In the genomic region with DNA sequence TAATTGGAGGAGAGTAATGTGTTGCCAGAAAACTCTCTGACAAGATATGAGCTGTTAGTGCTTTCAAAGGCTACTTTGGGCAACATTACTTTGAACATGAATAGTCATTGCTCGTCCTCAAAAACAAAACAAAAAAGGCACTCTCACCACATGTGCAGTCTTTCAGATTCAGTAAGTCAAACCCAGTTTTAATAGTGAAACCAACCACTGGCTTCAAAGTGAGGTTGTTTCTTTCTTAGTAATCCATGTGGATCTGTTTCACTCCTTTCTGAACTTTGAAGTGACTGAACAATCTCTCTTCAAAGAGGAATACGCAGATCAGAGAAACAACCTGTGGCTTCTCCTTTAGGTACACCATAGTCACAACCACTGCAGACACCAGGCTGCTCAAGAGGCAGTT, we compare ENCODE assay signal across 27 mouse cellular contexts. TPM values are rescaled to one million over a fixed set of nuclear protein-coding genes. Genes with fewer than 3 reads are reported as not detected.
DNase-seq lines count a peak whose midpoint lies in the region; ATAC-seq and TF ChIP-seq lines count a peak whose summit lies in the region.
"Had no signal": no experiment of that assay in that cellular context is flagged by ENCODE, and none has a peak within 500 bp of the region (broad histone marks: within the 10 kb centered on the region; RNA-seq: fewer than 3 reads in every experiment).

No protein-coding gene starts in this region.

- no peaks in the 10 kb centered on the region for H3K79me2 ChIP-seq in liver, adult 2 months (ENCODE audit: control insufficient read depth, insufficient read depth, low read length)

- H3K27me3 ChIP-seq in liver, adult 2 months (ENCODE audit: control insufficient read depth, insufficient read depth, low read length): no peaks in the 10 kb centered on the region
- H3K27me3 ChIP-seq in liver, postnatal 0 days (ENCODE audit: insufficient read depth, low read length): no peaks in the 10 kb centered on the region
- no peaks in the 10 kb centered on the region for H3K27me3 ChIP-seq in testis, adult 2 months (ENCODE audit: control insufficient read depth, insufficient read depth, low read length)
- H3K27me3 ChIP-seq: embryonic facial prominence, embryonic 12.5 days; embryonic facial prominence, embryonic 15.5 days; heart, embryonic 12.5 days; heart, embryonic 15.5 days; hindbrain, embryonic 13.5 days had no signal

- no peak overlapping the region for H3K4me3 ChIP-seq in liver, adult 2 months (ENCODE audit: insufficient read depth, low read depth, low read length)
- no peak overlapping the region for H3K4me3 ChIP-seq in liver, postnatal 0 days (ENCODE audit: low read depth, low read length)
- H3K4me3 ChIP-seq in testis, adult 2 months (ENCODE audit: control insufficient read depth, low read depth, low read length): no peak overlapping the region
- H3K4me3 ChIP-seq: embryonic facial prominence, embryonic 12.5 days; embryonic facial prominence, embryonic 15.5 days; heart, embryonic 12.5 days; heart, embryonic 15.5 days; hindbrain, embryonic 10.5 days; hindbrain, embryonic 13.5 days had no signal

- no peak overlapping the region for H3K9ac ChIP-seq in liver, adult 2 months (ENCODE audit: low read depth, low read length)
- no peak overlapping the region for H3K9ac ChIP-seq in liver, postnatal 0 days (replicated peaks)
- H3K9ac ChIP-seq: embryonic facial prominence, embryonic 12.5 days; embryonic facial prominence, embryonic 15.5 days; forebrain, postnatal 0 days; heart, embryonic 12.5 days; heart, embryonic 15.5 days; hindbrain, embryonic 13.5 days had no signal

- H3K4me2 ChIP-seq in liver, postnatal 0 days (ENCODE audit: low read depth, low read length): no peak overlapping the region
- H3K4me2 ChIP-seq: embryonic facial prominence, embryonic 12.5 days; embryonic facial prominence, embryonic 15.5 days; heart, embryonic 12.5 days; heart, embryonic 15.5 days; hindbrain, embryonic 13.5 days had no signal

- 62% methylated on average over 2 of the region's 2 CpGs for WGBS in liver, adult 2 months
- 84% methylated on average over 2 of the region's 2 CpGs for WGBS in liver, postnatal 0 days (ENCODE audit: insufficient replicate concordance)

- peaks cover 28% of the 10 kb centered on the region for H3K36me3 ChIP-seq in liver, adult 2 months (ENCODE audit: control insufficient read depth, insufficient read depth, low read length)
- 0 out of 2 replicates have a peak, but pooled peaks cover 2% of the 10 kb centered on the region for H3K36me3 ChIP-seq in liver, postnatal 0 days (replicated peaks; ENCODE audit: insufficient read depth, low read length)
- H3K36me3 ChIP-seq in testis, adult 2 months (ENCODE audit: control insufficient read depth, insufficient read depth, low read length): no peaks in the 10 kb centered on the region

- ATAC-seq in liver, postnatal 0 days: no peak
- ATAC-seq: forebrain, embryonic 14.5 days; forebrain, postnatal 0 days; hindbrain, embryonic 16.5 days; Patski had no signal

- no peak for TF ChIP-seq CTCF in liver, adult 2 months (IDR thresholded peaks at IDR 0.05; ENCODE audit: low read depth, low read length)
- no peak for TF ChIP-seq CTCF in liver, postnatal 0 days (IDR thresholded peaks at IDR 0.05; ENCODE audit: low read depth)
- no peak for TF ChIP-seq CTCF in testis, adult 2 months (IDR thresholded peaks at IDR 0.05; ENCODE audit: control insufficient read depth, insufficient read depth, insufficient replicate concordance, low read depth, low read length)

- H3K27ac ChIP-seq in liver, adult 2 months (replicated peaks; ENCODE audit: insufficient read depth, low read depth, low read length): no peak overlapping the region
- no peak overlapping the region for H3K27ac ChIP-seq in liver, postnatal 0 days (ENCODE audit: low read depth)
- H3K27ac ChIP-seq in testis, adult 2 months (ENCODE audit: control insufficient read depth, insufficient read depth, low read depth, low read length): 0 out of 2 replicates have a peak overlapping the region, but pooled peaks have one; percentile 4
- H3K27ac ChIP-seq: embryonic facial prominence, embryonic 12.5 days; embryonic facial prominence, embryonic 15.5 days; heart, embryonic 15.5 days; hindbrain, embryonic 10.5 days; hindbrain, embryonic 13.5 days had no signal

- TF ChIP-seq POLR2A in liver, adult 2 months (IDR thresholded peaks at IDR 0.05; ENCODE audit: extremely low read depth, insufficient read depth, low read length): no peak
- no peak for TF ChIP-seq POLR2A in testis, adult 2 months (IDR thresholded peaks at IDR 0.05; ENCODE audit: control insufficient read depth, low read depth, low read length)

- peaks cover 3% of the 10 kb centered on the region for H3K4me1 ChIP-seq in liver, adult 2 months (ENCODE audit: control insufficient read depth, insufficient read depth, low read length)
- no peaks in the 10 kb centered on the region for H3K4me1 ChIP-seq in liver, postnatal 0 days (ENCODE audit: insufficient read depth)
- H3K4me1 ChIP-seq in testis, adult 2 months (ENCODE audit: control insufficient read depth, insufficient read depth, low read length): no peaks in the 10 kb centered on the region
- H3K4me1 ChIP-seq: embryonic facial prominence, embryonic 12.5 days; embryonic facial prominence, embryonic 15.5 days; heart, embryonic 12.5 days; heart, embryonic 15.5 days; hindbrain, embryonic 10.5 days; hindbrain, embryonic 13.5 days had no signal

- peak; percentile 2 for DNase-seq in liver, adult 2 months (ENCODE audit: extremely low read depth, low read depth, low spot score)
- DNase-seq in liver, postnatal 0 days: no peak
- no peak for DNase-seq in testis, postnatal 14 days (ENCODE audit: low spot score)
- DNase-seq in induced T-regulatory cell, adult 2 months (ENCODE audit: low read depth): peak; percentile 48
- DNase-seq in urinary bladder, postnatal 4 days (ENCODE audit: low spot score in 2 of 2): no peak
- DNase-seq in ovary, postnatal 10 days (ENCODE audit: low spot score): no peak
- DNase-seq: adrenal gland, postnatal 10 days; adrenal gland, postnatal 36 days; cerebellum, adult 18-20 months; cerebellum, adult 9-10 months; cerebellum, postnatal 14 days; forebrain, postnatal 0 days; gastrocnemius, postnatal 25 days; heart, adult 18-20 months; heart, postnatal 10 days; heart, postnatal 36 days had no signal

- TF ChIP-seq EP300 in liver, postnatal 0 days (IDR thresholded peaks at IDR 0.05; ENCODE audit: low read depth): no peak

- no peaks in the 10 kb centered on the region for H3K9me3 ChIP-seq in liver, postnatal 0 days (ENCODE audit: low read length)
- H3K9me3 ChIP-seq: embryonic facial prominence, embryonic 12.5 days; embryonic facial prominence, embryonic 15.5 days; G1E; heart, embryonic 12.5 days; heart, embryonic 15.5 days; hindbrain, embryonic 10.5 days; hindbrain, embryonic 13.5 days had no signal

RNA-seq across cellular contexts. Expression of a gene that starts 11.1 kb away (rescaled TPM):
- 1,285 and 1,377 TPM in 2 replicates for total RNA-seq in liver, adult 2 months (2014; rRNA removed)
- polyA plus RNA-seq in liver, adult 2 months (2012; rRNA removed): 669 and 710 TPM in 2 replicates
- 372 and 399 TPM in 2 replicates for polyA plus RNA-seq in liver, postnatal 0 days (2015; fragmentation: Nextera tagmentation; extraction: Ambion mirVana)
- 50.7 and 51.3 TPM in 2 replicates for polyA plus RNA-seq in testis, adult 2 months (2012; rRNA removed)

RNA-seq across cellular contexts. Expression of a gene that starts 36.1 kb away (rescaled TPM):
- 1.5 and 1.9 TPM in 2 replicates for total RNA-seq in liver, adult 2 months (2014; rRNA removed)
- 0.48 and 0.55 TPM in 2 replicates for polyA plus RNA-seq in liver, adult 2 months (2012; rRNA removed)
- polyA plus RNA-seq in liver, postnatal 0 days (2015; fragmentation: Nextera tagmentation; extraction: Ambion mirVana): 0.51 and 0.75 TPM in 2 replicates
- 0.91 and 1.3 TPM in 2 replicates for polyA plus RNA-seq in testis, adult 2 months (2012; rRNA removed)

Comparison
In these comparisons a context has a peak if more than half of its experiments do, and no peak if none do; other contexts are left out.
1. DNase-seq: peak in liver, adult 2 months (single experiment) and induced T-regulatory cell, adult 2 months (single experiment); none in liver, postnatal 0 days (single experiment), testis, postnatal 14 days (single experiment), urinary bladder, postnatal 4 days (0 of 2) and ovary, postnatal 10 days (single experiment).